Mouse (Mus musculus): ENCODE data around the gene Fam241a.

Fam241a gene

GRCm38 (mm10) chr3:127879968-127880367, 16.2 kb downstream of the Fam241a start:
- no peak for DNase-seq (ENCODE audit: inconsistent age in 2 of 2, low spot score in 1 of 2)

- DNase-seq (ENCODE audit: inconsistent age in 2 of 2, low spot score in 1 of 2) = no peak
Observed at GRCm38 (mm10) chr3:127875509-127875908, 20.6 kb downstream of the Fam241a start.

DNA sequence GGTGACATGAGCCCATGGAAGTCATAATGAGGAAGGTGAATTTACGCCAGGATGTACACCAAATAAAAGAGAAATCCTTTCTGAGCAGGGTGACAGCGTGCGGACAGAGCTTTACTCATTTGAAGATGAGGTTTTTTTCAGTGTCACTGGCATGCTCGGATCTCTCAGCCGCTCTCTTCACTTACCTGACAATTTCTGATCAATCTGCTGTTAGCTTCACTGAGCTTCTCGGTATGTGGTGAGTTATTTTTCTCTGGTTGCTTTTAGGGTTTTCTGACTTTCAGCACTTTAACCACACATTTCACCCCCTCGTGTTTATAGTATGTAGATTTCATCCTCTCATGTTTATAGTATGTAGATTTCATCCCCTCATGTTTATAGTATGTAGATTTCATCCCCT, 21.1 kb downstream of the Fam241a start:
- no peak for DNase-seq (ENCODE audit: inconsistent age in 2 of 2, low spot score in 1 of 2)

DNA sequence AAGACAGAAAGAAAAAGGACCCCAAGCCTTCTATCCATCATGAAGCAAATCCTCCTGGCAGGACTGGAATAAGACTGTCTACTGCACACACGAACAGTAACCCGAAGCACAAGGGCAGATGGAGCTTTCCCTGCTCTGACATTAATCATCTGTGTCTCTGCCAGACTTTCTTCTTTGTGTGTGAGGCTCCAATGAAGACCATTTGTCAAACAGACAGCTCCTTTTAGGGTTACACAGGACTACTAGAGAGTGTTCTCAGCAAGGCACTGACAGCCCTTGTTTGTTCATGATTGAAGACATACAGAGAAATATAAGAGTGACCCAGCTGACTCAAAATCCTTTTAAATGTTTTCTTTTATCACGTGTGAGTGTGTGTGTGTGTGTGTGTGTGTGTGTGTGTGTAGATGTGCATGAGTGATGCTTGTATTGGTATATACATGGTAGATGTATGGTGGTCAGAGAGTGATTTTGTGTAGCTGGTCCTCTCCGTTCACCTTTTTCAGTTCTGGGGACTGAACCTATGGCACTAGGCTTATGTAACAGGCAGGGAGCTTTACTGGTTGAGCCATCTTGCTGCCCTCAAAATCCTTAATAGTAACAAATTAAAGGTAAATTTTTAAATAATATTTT, 21.8 kb downstream of the Fam241a start:
- DNase-seq (ENCODE audit: inconsistent age in 2 of 2, low spot score in 1 of 2) = peak in 1 of 2 experiments; percentile 39

- no peak for DNase-seq (ENCODE audit: inconsistent age in 2 of 2, low spot score in 1 of 2)
Observed at GRCm38 (mm10) chr3:127871575-127871974, 24.5 kb downstream of the Fam241a start.

- DNase-seq (ENCODE audit: inconsistent age in 2 of 2, low spot score in 1 of 2) = no peak
Observed at GRCm38 (mm10) chr3:127868880-127869279, 27.2 kb downstream of the Fam241a start.

- no peak for DNase-seq (ENCODE audit: inconsistent age in 2 of 2, low spot score in 1 of 2)
Observed at GRCm38 (mm10) chr3:127868046-127868758, 27.9 kb downstream of the Fam241a start.

- no peak for DNase-seq (ENCODE audit: inconsistent age in 2 of 2, low spot score in 1 of 2)
Observed at GRCm38 (mm10) chr3:127864242-127864641, 31.9 kb downstream of the Fam241a start.

GRCm38 (mm10) chr3:127863571-127863970, 32.6 kb downstream of the Fam241a start:
- DNase-seq (ENCODE audit: inconsistent age in 2 of 2, low spot score in 1 of 2) = no peak

DNA sequence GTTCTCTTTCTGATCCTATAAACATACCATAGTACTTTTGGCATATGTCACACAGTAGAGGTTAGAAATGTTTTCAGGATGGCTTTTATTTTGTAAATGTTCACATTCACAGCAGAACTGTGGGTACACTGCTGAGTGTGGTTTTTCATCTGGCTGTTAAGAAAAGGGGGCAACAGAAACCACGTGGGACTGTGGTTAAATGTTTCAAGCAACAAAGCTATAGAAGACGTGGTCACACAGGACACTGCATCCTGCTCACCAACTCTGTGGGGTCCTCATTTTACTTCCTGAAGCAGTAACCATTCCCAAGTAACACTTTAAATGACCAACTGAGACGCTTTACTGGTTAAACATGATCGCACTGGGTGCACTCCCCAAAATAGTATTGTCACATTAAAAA, 33.6 kb downstream of the Fam241a start:
- DNase-seq (ENCODE audit: inconsistent age in 2 of 2, low spot score in 1 of 2) = no peak

GRCm38 (mm10) chr3:127861340-127861739, 34.8 kb downstream of the Fam241a start:
- DNase-seq (ENCODE audit: inconsistent age in 2 of 2, low spot score in 1 of 2) = no peak

GRCm38 (mm10) chr3:127853431-127854206, 42.5 kb downstream of the Fam241a start:
- DNase-seq (ENCODE audit: inconsistent age in 2 of 2, low spot score in 1 of 2) = peak; percentile 59 to 88

- no peak for DNase-seq (ENCODE audit: inconsistent age in 2 of 2, low spot score in 1 of 2)
Observed at GRCm38 (mm10) chr3:127852722-127853121, 43.4 kb downstream of the Fam241a start.

DNA sequence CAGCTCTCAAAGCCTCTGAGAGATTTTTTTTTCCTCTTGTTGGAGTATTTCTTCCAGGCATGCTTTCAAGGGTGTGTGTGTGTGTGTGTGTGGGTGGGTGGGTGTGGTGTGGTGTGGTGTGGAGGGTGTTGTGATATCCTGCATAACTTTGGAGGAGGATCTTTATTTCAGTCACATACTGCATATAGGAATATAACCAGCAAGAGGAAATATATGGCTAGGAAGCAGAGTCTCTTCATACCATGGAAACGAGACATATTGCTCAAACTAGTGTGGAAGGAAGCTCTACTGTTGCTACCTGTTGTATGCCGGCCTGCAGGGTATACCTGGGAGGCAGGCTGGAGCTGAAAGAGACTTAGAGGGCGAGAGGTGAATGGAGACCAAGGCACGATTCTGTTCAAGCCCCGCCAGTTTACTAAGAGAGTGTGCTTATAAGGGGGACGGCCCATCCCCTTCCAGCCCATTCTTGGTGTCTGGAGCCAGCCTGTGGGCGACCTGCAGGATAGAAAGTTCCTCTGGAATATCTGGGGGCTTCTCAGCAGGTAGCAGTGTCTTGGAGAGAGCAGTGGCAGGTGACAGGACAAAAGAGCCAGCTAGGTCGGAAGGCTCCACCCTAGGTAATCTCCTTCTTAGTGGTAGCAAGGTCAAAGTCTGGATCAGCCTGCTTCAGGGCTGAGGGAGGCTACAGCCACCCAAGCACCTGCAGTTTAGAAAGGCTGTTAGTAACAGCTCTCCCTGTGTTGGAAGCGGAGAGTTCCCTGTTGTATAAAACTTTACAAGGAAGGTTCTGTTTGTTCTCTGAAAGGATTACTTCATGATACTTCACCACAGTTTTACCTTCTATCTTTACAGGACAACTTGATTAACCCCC, 45.1 kb downstream of the Fam241a start:
- DNase-seq (ENCODE audit: inconsistent age in 2 of 2, low spot score in 1 of 2) = no peak

DNA sequence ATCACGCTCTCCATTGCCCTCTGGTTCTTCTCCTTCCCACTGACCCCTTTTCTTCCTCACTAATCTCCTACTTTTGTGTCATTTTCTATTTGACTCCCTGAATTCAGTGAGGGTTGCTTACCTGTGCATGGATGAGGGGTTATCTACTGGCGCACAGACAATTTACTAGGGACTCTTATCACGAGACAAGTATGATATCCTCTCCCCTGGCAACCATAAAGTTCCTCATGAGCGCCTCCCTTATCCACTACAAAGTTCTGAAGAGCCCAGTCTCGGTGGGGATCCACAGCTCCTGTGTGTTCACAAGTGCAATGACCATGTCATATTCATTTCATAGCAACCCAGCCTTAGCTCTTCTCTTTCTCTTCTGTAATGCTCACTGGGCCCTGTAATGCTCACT, 46.2 kb downstream of the Fam241a start:
- no peak for DNase-seq (ENCODE audit: inconsistent age in 2 of 2, low spot score in 1 of 2)

- peak; percentile 30 to 77 for DNase-seq (ENCODE audit: inconsistent age in 2 of 2, low spot score in 1 of 2)
Observed at GRCm38 (mm10) chr3:127848088-127848808, 47.9 kb downstream of the Fam241a start.

DNA sequence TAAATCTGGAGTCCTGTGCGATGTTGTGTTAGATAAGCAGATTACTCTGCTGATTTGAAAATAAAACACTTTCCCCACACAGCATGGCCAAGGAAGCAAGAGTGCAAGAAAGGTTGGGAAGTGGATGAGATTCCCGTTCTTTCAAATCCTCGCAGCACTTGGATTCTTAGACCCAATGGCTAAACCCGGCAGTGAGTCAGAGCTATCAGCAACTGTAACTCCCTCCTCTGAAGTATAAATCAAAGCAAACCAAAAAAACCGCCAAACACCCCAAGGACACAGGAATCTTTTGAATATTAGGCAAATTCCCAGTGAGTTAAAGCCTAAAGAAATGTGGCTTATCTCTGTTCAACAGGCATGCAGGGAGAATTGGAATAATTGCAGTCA, 52.2 kb downstream of the Fam241a start:
- DNase-seq (ENCODE audit: inconsistent age in 2 of 2, low spot score in 1 of 2) = peak; percentile 46 to 82

GRCm38 (mm10) chr3:127843324-127843940, 52.7 kb downstream of the Fam241a start:
- DNase-seq (ENCODE audit: inconsistent age in 2 of 2, low spot score in 1 of 2) = no peak

DNA sequence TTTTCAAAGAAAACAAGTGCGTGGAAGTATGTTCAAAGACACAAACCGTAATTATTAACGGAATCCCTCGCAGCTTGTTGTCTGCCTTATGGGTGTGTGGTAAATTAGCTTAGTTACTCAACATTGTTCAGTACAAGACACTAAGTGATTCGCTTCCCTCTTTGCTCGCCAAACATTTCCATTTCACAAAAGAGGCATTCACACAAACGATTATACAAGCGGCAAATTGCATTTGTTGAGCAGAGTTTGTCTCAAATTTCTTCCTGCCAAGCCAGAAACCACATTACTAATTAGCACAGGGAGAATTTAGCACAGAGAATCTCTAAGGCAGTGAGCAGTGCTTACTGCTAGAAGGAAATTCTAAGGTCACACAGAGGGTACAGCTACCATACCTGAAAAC, 54.2 kb downstream of the Fam241a start:
- DNase-seq (ENCODE audit: inconsistent age in 2 of 2, low spot score in 1 of 2) = no peak
